Mouse (Mus musculus) liver, postnatal 0 days (tissue): Measurements from ENCODE around the gene Mbnl2. TPM values are rescaled to one million over a fixed set of nuclear protein-coding genes. Genes with fewer than 3 reads are reported as not detected.

ENCODE experiments used
- ATAC-seq: fragments of 200-750 bp; cut with Nextera tagmentation; 2 replicates; pipeline ENCODE4 v1.8.0; 2017; ENCODE audit warnings: mild to moderate bottlenecking, moderate library complexity
- DNase-seq: peaks from one replicate; pipeline ENCODE4 v3.0.0-alpha.2; 2016
- H3K27ac ChIP-seq: fragments of 300-500 bp; sonication (generic); 2 replicates; pipeline ENCODE4 v1.5.1; 2014; ENCODE audit warnings: antibody characterized with exemption, moderate library complexity, mild to moderate bottlenecking, low read depth
- H3K27me3 ChIP-seq: fragments of 300-500 bp; sonication (generic); 2 replicates; pipeline ENCODE4 v1.6.1; 2014; ENCODE audit warnings: low read length, control low read depth, mixed read lengths; ENCODE audit not compliant: insufficient read depth
- H3K36me3 ChIP-seq: fragments of 300-500 bp; sonication (generic); replicated peaks from 2 replicates; pipeline ENCODE4 v1.6.1; 2014; ENCODE audit warnings: mild to moderate bottlenecking, control low read depth, low read length, moderate library complexity, mixed read lengths; ENCODE audit not compliant: insufficient read depth
- H3K4me1 ChIP-seq: fragments of 300-500 bp; sonication (generic); 2 replicates; pipeline ENCODE4 v1.6.1; 2014; ENCODE audit warnings: antibody characterized with exemption, mild to moderate bottlenecking, control low read depth; ENCODE audit not compliant: insufficient read depth
- H3K4me2 ChIP-seq: fragments of 300-500 bp; sonication (generic); 2 replicates; pipeline ENCODE4 v1.6.1; 2014; ENCODE audit warnings: low read depth, mild to moderate bottlenecking, low read length, moderate library complexity, mixed read lengths
- H3K4me3 ChIP-seq: fragments of 300-500 bp; sonication (generic); 2 replicates; pipeline ENCODE4 v1.5.1; 2014; ENCODE audit warnings: low read depth, low read length
- H3K9ac ChIP-seq: fragments of 300-500 bp; sonication (generic); replicated peaks from 2 replicates; pipeline ENCODE4 v1.6.1; 2014; ENCODE audit warnings: mild to moderate bottlenecking, moderate library complexity
- H3K9me3 ChIP-seq: fragments of 300-500 bp; sonication (generic); 2 replicates; pipeline ENCODE4 v1.6.1; 2016; ENCODE audit warnings: mild to moderate bottlenecking, control low read depth, low read length, mixed read lengths
- CTCF ChIP-seq: sonication (generic); IDR thresholded peaks from 2 replicates; pipeline ENCODE4 v1.5.1; 2016; ENCODE audit warnings: antibody characterized with exemption, low read depth
- EP300 ChIP-seq: IDR thresholded peaks from 2 replicates; pipeline ENCODE4 v1.6.1; 2016; ENCODE audit warnings: antibody characterized with exemption, low read depth, mild to moderate bottlenecking
- WGBS: fragments of 180-500 bp; shearing (Covaris S2); extraction: QIAGEN DNeasy Blood & Tissue Kit; methylation state at CpG from one replicate; pipeline ENCODE4 v1.1.7; 2014; ENCODE audit not compliant: insufficient replicate concordance; 5-methylcytosine and 5-hydroxymethylcytosine counted together
- polyA plus RNA-seq: library from polyadenylated mRNA; unstranded; fragments of >200 nt; fragmentation: Nextera tagmentation; extraction: Ambion mirVana; gene quantifications from 2 replicates; pipeline ENCODE4 v1.2.1, GENCODE M21; 2015

Gene Mbnl2
- polyA plus RNA-seq, 1 experiment from 2014 or later: 16.9 TPM

DNA sequence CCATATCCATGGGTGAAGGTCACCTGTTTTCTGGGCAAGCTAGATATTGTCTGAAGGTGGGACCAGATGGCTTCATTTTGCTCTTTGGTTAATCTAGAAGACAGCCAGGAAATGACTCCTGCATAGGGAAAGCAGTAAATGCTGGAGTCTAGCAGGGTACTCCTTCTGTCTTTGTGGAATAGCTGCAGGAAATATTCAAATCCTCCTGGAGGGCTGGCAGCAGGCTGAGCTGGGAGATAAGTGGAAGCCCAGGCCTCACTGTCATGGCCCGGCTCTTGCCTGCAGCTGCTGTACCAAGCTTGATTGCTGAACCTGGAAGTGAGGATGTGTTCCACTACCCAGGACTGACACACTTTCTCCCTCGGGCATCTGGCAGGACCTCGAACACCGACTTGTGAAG is 191.3 kb downstream of the Mbnl2 start:
- Histone ChIP-seq H3K27ac (no peak overlapping the region), H3K4me3 (no peak overlapping the region), H3K36me3 (no peaks in the 10 kb centered on the region), H3K9me3 (no peaks in the 10 kb centered on the region), H3K27me3 (no peaks in the 10 kb centered on the region), H3K4me1 (no peaks in the 10 kb centered on the region; the same call in 1 of the 2 replicates), H3K4me2 (no peak overlapping the region), H3K9ac (no peak overlapping the region)
- no peak for ATAC-seq
- TF ChIP-seq EP300 (no peak), CTCF (no peak)
- no peak for DNase-seq
- whole genome bisulfite sequencing: 71% methylated on average over 4 of the region's 4 CpGs

DNA sequence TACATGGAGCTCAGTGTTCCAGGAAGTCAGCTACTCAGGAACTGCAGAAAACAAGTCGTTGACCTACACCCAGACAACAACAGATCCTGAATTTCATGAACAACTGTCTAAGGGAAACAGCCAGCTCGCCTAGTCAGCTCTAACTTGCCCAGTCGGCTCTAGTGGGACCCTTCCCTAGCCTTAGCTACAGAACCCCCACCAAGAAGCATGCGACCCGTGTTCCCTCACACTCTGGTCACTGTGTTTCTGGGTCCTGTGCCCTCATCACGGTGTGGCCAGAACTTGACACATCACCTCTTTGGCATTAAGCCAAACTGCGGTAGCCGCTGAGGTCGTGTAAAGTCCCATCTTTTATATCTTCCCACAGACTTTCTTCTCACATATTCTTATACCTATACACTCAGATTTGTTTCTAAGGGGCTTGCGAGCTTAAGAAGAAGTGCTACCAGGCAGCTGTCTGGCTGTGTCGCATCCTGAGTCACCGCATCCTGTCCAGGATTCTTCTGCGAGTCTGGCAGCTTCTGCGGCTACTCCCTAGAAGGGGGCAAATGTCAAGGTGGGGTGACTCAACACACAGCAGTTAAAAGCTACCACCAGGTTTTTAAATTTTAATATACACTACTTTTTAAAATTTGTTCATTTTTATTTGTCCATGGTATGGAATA is 193.8 kb downstream of the Mbnl2 start:
- H3K4me1 ChIP-seq: no peaks in the 10 kb centered on the region; the same call in 1 of the 2 replicates
- no peak overlapping the region for H3K4me3 ChIP-seq
- 73% methylated on average over 14 of the region's 14 CpGs for WGBS
- DNase-seq (no peak), ATAC-seq (no peak)
- TF ChIP-seq EP300 (no peak), CTCF (no peak)
- H3K27ac ChIP-seq: no peak overlapping the region
- no peaks in the 10 kb centered on the region for H3K36me3 ChIP-seq
- H3K27me3 ChIP-seq: no peaks in the 10 kb centered on the region
- no peaks in the 10 kb centered on the region for H3K9me3 ChIP-seq
- H3K4me2 ChIP-seq: no peak overlapping the region
- no peak overlapping the region for H3K9ac ChIP-seq

DNA sequence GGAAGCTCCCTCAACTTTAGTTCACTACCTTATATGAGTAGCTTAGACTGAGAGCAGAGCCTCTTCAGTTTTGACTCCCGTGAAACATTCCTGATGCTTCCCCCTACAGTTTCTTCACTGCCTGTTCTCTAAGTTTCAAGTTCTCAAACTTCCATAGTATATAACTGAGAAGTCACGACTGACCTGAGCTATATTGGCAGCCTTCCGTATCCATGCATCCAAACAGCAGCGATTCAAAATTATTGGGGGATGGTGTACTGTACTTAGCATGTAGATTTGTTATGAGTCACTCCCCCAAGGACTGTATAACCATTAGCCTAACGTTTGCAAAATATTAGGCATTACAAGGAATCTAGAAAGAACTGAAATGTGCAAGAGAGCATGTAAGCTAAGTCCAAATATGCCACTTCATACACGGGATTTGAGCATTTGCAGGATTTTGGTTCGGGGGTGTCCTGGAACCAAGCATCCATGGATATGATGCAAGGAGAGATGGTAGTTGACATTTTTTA is 200.8 kb downstream of the Mbnl2 start:
- no peak overlapping the region for H3K4me3 ChIP-seq
- H3K9ac ChIP-seq: no peak overlapping the region
- TF ChIP-seq CTCF (no peak), EP300 (no peak)
- 63% methylated on average over 7 of the region's 7 CpGs for WGBS
- H3K9me3 ChIP-seq: no peaks in the 10 kb centered on the region
- H3K4me2 ChIP-seq: no peak overlapping the region
- no peak for ATAC-seq
- H3K27me3 ChIP-seq: no peaks in the 10 kb centered on the region
- no peak overlapping the region for H3K27ac ChIP-seq
- peaks cover 6% of the 10 kb centered on the region; the same call in 1 of the 2 replicates for H3K4me1 ChIP-seq
- no peaks in the 10 kb centered on the region for H3K36me3 ChIP-seq
- no peak for DNase-seq

GRCm38 (mm10) chr14:120477288-120477981 is 202.0 kb downstream of the Mbnl2 start:
- ATAC-seq (peak; percentile 86), DNase-seq (peak; percentile 98)
- H3K9me3 ChIP-seq: no peaks in the 10 kb centered on the region
- H3K4me1 ChIP-seq: peaks cover 6% of the 10 kb centered on the region; the same call in 1 of the 2 replicates
- peak overlapping the region; percentile 87 for H3K4me2 ChIP-seq
- peak overlapping the region; percentile 76 for H3K4me3 ChIP-seq
- WGBS: under 1% methylated on average over 46 of the region's 46 CpGs
- H3K27ac ChIP-seq: peak overlapping the region; percentile 99
- H3K36me3 ChIP-seq: no peaks in the 10 kb centered on the region
- TF ChIP-seq EP300 (peak; percentile 76), CTCF (no peak)
- peak overlapping the region; percentile 73 for H3K9ac ChIP-seq
- H3K27me3 ChIP-seq: no peaks in the 10 kb centered on the region

GRCm38 (mm10) chr14:120477982-120478568 is 202.6 kb downstream of the Mbnl2 start, which contains the start of gene Rap2a:
Rap2a (plus strand) TSS chr14:120478444.
- DNase-seq: peak; percentile 95
- H3K9ac ChIP-seq: peak within 1 kb of the TSS; percentile 73
- peak within 1 kb of the TSS; percentile 99 for H3K27ac ChIP-seq
- no peaks in the 10 kb centered on the region for H3K9me3 ChIP-seq
- H3K27me3 ChIP-seq: no peaks in the 10 kb centered on the region
- H3K4me2 ChIP-seq: peak within 1 kb of the TSS; percentile 87
- TF ChIP-seq CTCF: no peak
- 0 out of 2 replicates have a peak, but pooled peaks have one; percentile 1 for TF ChIP-seq EP300
- ATAC-seq: peak; percentile 84
- H3K4me3 ChIP-seq: peak within 1 kb of the TSS; percentile 76
- peaks cover 6% of the 10 kb centered on the region; the same call in 1 of the 2 replicates for H3K4me1 ChIP-seq
- under 1% methylated on average over 50 of the region's 78 CpGs for WGBS
- no peaks in the 10 kb centered on the region for H3K36me3 ChIP-seq
